Mouse (Mus musculus) limb, embryonic 11.5 days (tissue): ENCODE measurements at regions not wholly inside any gene's neighbourhood (a gene's known extent, or its start where the extent isn't known, plus 50 kb on each side); places are given as distances from the start of the nearest gene placed in this dataset.

Experiments used
- ATAC-seq: fragments of 200-750 bp; cut with Nextera tagmentation; 2 replicates; pipeline ENCODE4 v1.8.0; 2017; ENCODE audit warnings: low read depth; ENCODE audit not compliant: insufficient number of reproducible peaks, low FRiP score, low TSS enrichment
- DNase-seq: peaks from one replicate; pipeline ENCODE4 v3.0.0-alpha.2; 2015; ENCODE audit warnings: low spot score
- H3K27ac ChIP-seq: fragments of 300-500 bp; sonication (generic); replicated peaks from 2 replicates; pipeline ENCODE4 v1.5.1; 2014; ENCODE audit warnings: low read depth, mild to moderate bottlenecking, low read length
- H3K27me3 ChIP-seq: fragments of 300-500 bp; sonication (generic); 2 replicates; pipeline ENCODE4 v1.6.1; 2014; ENCODE audit warnings: mild to moderate bottlenecking, low read length, mixed read lengths; ENCODE audit not compliant: control insufficient read depth, insufficient read depth
- H3K36me3 ChIP-seq: fragments of 300-500 bp; sonication (generic); 2 replicates; pipeline ENCODE4 v1.6.1; 2014; ENCODE audit warnings: mild to moderate bottlenecking, low read length, moderate library complexity, mixed read lengths; ENCODE audit not compliant: control insufficient read depth, insufficient read depth
- H3K4me1 ChIP-seq: fragments of 300-500 bp; sonication (generic); 2 replicates; pipeline ENCODE4 v1.6.1; 2014; ENCODE audit warnings: low read length, mixed read lengths; ENCODE audit not compliant: control insufficient read depth, insufficient read depth
- H3K4me2 ChIP-seq: fragments of 300-500 bp; sonication (generic); 2 replicates; pipeline ENCODE4 v1.6.1; 2014; ENCODE audit warnings: low read depth, mild to moderate bottlenecking, moderate library complexity; ENCODE audit not compliant: severe bottlenecking
- H3K4me3 ChIP-seq: fragments of 300-500 bp; sonication (generic); 2 replicates; pipeline ENCODE4 v1.5.1; 2014; ENCODE audit warnings: low read depth, low read length
- H3K9ac ChIP-seq: fragments of 300-500 bp; sonication (generic); 2 replicates; pipeline ENCODE4 v1.6.1; 2014; ENCODE audit warnings: mild to moderate bottlenecking, low read length
- H3K9me3 ChIP-seq: fragments of 300-500 bp; sonication (generic); 2 replicates; pipeline ENCODE4 v1.6.1; 2016; ENCODE audit warnings: low read length; ENCODE audit not compliant: control insufficient read depth
- WGBS: fragments of 180-500 bp; shearing (Covaris S2); extraction: QIAGEN DNeasy Blood & Tissue Kit; methylation state at CpG from one replicate; pipeline ENCODE4 v1.1.7; 2014; 5-methylcytosine and 5-hydroxymethylcytosine counted together

DNA sequence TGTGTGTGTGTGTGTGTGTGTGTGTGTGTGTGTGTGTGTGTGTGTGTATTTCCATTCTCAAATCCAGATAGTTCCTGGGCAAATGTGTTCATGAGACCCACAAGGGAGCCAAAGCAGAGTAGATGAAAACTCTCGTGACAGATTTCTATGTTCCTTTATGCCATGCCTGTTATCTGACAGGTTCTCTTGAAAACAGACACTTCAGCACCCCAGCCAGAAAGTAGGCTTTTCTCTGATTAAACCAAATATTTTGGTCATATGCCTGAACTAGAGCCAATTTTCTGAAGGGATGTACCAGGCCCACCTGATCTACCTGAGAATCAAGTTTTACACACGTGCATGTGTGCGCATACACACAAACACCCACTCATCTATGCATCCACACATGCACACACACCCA, 95.5 kb downstream of the Psat1 start:
- Histone ChIP-seq H3K9ac (no peak overlapping the region), H3K9me3 (no peaks in the 10 kb centered on the region), H3K4me3 (no peak overlapping the region), H3K36me3 (no peaks in the 10 kb centered on the region), H3K27me3 (no peaks in the 10 kb centered on the region), H3K4me1 (no peaks in the 10 kb centered on the region), H3K4me2 (no peak overlapping the region), H3K27ac (no peak overlapping the region)
- 94% methylated on average over 3 of the region's 3 CpGs for WGBS
- ATAC-seq (no peak), DNase-seq (no peak)

DNA sequence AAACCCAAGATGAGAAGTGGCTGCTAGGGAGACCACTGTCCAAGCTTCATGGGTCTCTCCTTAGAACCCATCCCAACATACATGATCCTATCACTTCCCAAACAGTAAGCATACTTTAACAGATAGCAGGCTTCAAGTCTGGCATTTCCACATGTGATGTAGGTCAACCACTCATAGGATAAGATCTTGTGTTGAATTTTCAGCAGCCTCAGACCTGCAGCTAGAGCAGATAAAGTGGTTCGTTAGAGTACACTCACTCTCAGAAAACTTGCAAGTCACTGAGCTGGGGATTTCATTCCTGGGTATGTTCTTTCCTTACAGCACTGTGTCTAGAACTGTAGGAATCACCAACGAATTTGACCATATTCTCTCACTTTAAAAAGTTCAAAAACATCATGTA, 96.4 kb downstream of the Psat1 start:
- no peaks in the 10 kb centered on the region for H3K27me3 ChIP-seq
- H3K9ac ChIP-seq = no peak overlapping the region
- H3K4me1 ChIP-seq = no peaks in the 10 kb centered on the region
- DNase-seq (no peak), ATAC-seq (no peak)
- H3K4me3 ChIP-seq = no peak overlapping the region
- H3K36me3 ChIP-seq = no peaks in the 10 kb centered on the region
- no peak overlapping the region for H3K27ac ChIP-seq
- H3K4me2 ChIP-seq = no peak overlapping the region
- WGBS = 65% methylated on average over 2 of the region's 2 CpGs
- H3K9me3 ChIP-seq = no peaks in the 10 kb centered on the region

DNA sequence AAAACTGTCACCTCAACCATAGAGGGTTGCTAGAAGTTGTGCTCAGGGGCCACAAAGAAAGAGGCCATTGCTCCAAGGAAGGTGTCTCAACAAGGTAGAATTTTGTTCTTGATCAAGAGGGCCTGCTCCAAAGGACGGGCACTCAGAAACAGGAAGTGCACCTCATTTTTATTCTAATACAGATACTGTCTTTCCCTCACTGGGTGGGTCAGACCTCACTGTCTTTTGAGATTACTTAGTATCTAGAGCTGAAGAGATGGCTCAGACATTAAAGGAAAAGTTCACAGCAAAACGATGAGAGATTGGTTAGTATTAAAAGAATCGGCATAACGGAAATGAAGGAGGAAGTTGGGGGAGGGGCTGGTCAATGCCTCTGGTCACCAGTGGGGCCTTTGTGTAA, 97.9 kb downstream of the Psat1 start:
- Histone ChIP-seq H3K4me2 (no peak overlapping the region), H3K27ac (no peak overlapping the region), H3K4me1 (no peaks in the 10 kb centered on the region), H3K4me3 (no peak overlapping the region), H3K9ac (no peak overlapping the region), H3K27me3 (no peaks in the 10 kb centered on the region), H3K9me3 (no peaks in the 10 kb centered on the region), H3K36me3 (no peaks in the 10 kb centered on the region)
- ATAC-seq (no peak), DNase-seq (no peak)
- WGBS = 96% methylated on average over 4 of the region's 4 CpGs

DNA sequence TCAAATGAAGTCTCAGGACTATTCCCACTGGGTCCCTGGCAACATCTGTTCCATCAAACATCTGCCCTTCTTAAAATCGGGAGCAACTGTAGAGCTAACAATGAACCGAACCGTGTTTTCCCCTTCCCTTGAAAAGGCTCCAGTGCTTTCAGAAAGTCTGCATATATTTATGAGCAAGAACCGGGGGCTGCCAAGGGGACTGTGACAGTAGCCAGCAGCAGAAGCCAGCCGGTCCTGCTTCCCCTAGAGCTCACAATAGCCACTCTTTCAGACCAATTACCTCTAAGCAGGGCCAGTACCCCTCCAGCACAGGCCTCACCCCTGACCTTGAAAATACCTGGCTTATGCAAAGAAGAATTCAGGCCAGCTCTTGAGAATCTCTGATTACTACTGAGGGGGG, 108.8 kb downstream of the Psat1 start:
- no peaks in the 10 kb centered on the region for H3K9me3 ChIP-seq
- H3K27me3 ChIP-seq = no peaks in the 10 kb centered on the region
- H3K9ac ChIP-seq = no peak overlapping the region
- H3K4me2 ChIP-seq = no peak overlapping the region
- 24% methylated on average over 5 of the region's 5 CpGs for WGBS
- H3K36me3 ChIP-seq = no peaks in the 10 kb centered on the region
- H3K27ac ChIP-seq = no peak overlapping the region
- peaks cover 15% of the 10 kb centered on the region for H3K4me1 ChIP-seq
- ATAC-seq (no peak), DNase-seq (peak; percentile 39)
- H3K4me3 ChIP-seq = no peak overlapping the region

DNA sequence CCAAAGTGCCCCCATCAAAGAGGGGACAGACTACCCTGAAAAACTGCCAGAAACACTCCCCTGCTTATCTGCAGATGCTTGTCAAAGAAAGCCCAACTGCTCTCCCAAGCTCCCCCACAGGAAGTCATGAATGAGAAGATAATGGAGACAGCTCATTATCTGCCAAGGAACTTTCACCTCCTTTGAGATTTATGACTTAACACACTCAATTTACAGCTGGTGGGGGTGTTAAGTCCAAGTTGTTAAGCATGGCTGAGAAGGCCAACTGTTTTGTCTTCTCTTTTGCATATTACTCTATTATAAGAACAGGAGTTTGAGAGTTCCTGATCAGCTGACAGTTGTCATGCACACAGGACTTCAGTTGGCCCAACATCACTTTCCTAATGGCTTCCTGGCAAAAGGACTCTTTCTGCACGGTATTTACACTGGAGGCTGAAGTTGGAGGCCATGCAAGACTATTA, 109.4 kb downstream of the Psat1 start:
- Histone ChIP-seq H3K9ac (no peak overlapping the region), H3K4me1 (peaks cover 15% of the 10 kb centered on the region), H3K9me3 (no peaks in the 10 kb centered on the region), H3K4me2 (no peak overlapping the region), H3K4me3 (no peak overlapping the region), H3K27me3 (no peaks in the 10 kb centered on the region), H3K36me3 (no peaks in the 10 kb centered on the region), H3K27ac (no peak overlapping the region)
- 9% methylated on average over 1 of the region's 1 CpGs for WGBS
- DNase-seq (no peak), ATAC-seq (no peak)

DNA sequence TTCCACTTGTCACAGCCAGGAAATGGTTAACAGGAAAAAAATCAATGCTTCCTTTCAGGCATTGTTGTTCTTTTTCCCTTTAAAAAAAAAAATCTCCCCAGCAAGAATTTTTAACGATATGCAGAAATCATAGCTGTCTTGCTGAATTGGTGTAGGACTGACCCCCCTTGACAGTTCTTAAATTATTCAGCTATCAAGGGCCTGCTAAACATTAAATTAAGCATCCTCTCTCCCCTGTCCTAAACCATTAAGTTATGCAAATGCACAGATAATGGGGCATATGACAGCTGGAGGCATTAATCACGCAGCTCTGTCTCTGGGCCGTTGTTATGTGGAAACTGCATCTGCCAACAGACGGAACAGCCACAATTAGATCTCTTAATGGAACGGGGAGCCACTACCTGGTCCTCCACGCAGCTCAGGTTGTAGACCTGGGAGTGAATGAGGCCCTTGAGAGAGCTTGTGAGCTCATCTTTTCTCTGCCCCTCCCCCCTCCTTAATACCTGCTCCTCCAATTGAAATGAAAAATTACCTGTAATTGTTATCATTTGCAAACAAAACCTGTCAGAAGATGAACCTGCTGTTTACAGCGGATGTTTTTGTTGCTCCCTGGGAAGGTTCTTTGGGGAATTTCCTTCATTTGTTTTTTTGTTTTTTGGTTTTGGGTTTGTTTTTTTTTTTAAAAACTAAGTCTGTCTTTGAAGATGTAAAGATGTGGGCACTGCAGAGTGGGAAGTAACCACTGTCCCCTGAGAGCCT, 110.0 kb downstream of the Psat1 start:
- Histone ChIP-seq H3K27me3 (no peaks in the 10 kb centered on the region), H3K27ac (no peak overlapping the region), H3K36me3 (no peaks in the 10 kb centered on the region), H3K4me1 (peaks cover 15% of the 10 kb centered on the region), H3K9me3 (no peaks in the 10 kb centered on the region), H3K4me2 (no peak overlapping the region), H3K4me3 (no peak overlapping the region), H3K9ac (no peak overlapping the region)
- ATAC-seq (no peak), DNase-seq (no peak)
- WGBS = 8% methylated on average over 7 of the region's 7 CpGs

DNA sequence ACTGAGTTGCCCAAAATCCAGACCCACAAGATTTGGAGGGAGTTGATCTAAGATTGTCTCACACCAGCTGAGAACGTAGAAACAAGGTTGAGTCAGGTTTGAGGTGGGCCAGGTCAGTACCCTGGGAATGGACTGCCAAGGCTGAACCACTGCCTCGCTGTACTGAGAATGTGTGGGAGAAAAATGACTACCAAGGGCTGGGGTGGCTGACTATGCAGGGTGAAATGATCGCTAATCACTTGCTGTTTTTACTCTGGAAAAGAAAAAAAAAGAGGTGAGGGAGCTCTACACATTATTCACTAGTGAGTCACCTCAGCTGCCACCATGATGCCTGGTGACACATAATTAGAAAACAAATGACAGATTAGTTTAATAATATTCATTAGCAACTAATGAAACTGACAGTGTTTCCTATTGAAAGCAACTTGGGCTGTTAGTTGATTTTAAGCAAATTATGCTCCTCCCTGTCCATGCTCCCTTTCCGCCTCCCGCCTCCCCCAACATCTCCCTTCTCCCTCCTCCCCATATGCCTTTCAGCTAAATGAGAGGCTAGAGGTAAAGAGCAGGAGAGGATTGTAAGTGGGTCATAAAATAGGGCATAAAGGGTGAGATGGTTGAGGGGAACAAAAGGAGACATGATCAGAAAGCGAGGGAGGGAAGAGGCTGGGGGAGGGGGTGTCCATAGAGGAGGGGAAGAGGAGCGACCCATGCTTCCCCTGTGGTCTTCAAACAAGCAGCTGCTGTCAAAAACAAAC, 110.8 kb downstream of the Psat1 start:
- Histone ChIP-seq H3K4me3 (no peak overlapping the region), H3K4me2 (no peak overlapping the region; the same call in 1 of the 2 replicates), H3K27me3 (no peaks in the 10 kb centered on the region), H3K4me1 (peaks cover 15% of the 10 kb centered on the region), H3K27ac (no peak overlapping the region), H3K9me3 (no peaks in the 10 kb centered on the region), H3K9ac (no peak overlapping the region), H3K36me3 (no peaks in the 10 kb centered on the region)
- 19% methylated on average over 7 of the region's 7 CpGs for WGBS
- no peak for ATAC-seq
- DNase-seq = no peak

DNA sequence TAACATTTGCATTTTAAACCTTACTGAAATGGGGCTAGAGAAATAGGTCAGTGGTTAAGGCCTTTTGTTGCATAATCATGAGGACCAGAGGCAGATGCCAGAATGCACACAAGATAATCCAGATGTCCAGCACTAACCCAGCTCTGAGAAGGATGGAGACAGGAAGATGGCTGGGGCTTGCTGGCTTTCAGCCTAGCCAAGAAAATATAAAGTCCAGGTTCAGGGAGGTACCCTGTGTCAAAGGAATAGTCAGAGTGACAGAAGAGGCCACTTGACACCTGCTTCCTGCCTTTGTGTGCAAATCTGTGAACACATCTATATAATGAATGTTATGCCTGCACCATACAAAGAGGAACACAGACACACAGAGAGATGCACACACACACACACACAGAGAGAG, 116.8 kb downstream of the Psat1 start:
- no peaks in the 10 kb centered on the region for H3K36me3 ChIP-seq
- no peak overlapping the region for H3K4me2 ChIP-seq
- H3K9ac ChIP-seq = no peak overlapping the region
- H3K4me3 ChIP-seq = no peak overlapping the region
- H3K27me3 ChIP-seq = no peaks in the 10 kb centered on the region
- DNase-seq = no peak
- H3K9me3 ChIP-seq = no peaks in the 10 kb centered on the region
- H3K4me1 ChIP-seq = peaks cover 5% of the 10 kb centered on the region; the same call in 1 of the 2 replicates
- no peak overlapping the region for H3K27ac ChIP-seq
- no peak for ATAC-seq
